Comparison of ENCODE assay signal across 8 mouse cellular contexts in genomic region chr12:69500600-69501345, GRCm38 (mm10).
DNase-seq lines count a peak whose midpoint lies in the region; ATAC-seq lines count a peak whose summit lies in the region.

No protein-coding gene starts in this region.

- no peak overlapping the region for H3K9ac ChIP-seq in embryonic facial prominence, embryonic 11.5 days (replicated peaks; ENCODE audit: low read length)
- H3K9ac ChIP-seq in heart, embryonic 15.5 days = no peak overlapping the region
- H3K9ac ChIP-seq in limb, embryonic 12.5 days (replicated peaks) = no peak overlapping the region

- no peak overlapping the region for H3K4me2 ChIP-seq in embryonic facial prominence, embryonic 11.5 days (ENCODE audit: low read depth, low read length)
- H3K4me2 ChIP-seq in heart, embryonic 15.5 days = no peak overlapping the region
- H3K4me2 ChIP-seq in limb, embryonic 12.5 days = no peak overlapping the region

- no peaks in the 10 kb centered on the region for H3K9me3 ChIP-seq in embryonic facial prominence, embryonic 11.5 days (replicated peaks; ENCODE audit: control insufficient read depth, low read length)
- no peaks in the 10 kb centered on the region for H3K9me3 ChIP-seq in heart, embryonic 15.5 days (replicated peaks)
- H3K9me3 ChIP-seq in limb, embryonic 12.5 days = no peaks in the 10 kb centered on the region

- ATAC-seq in embryonic facial prominence, embryonic 11.5 days (replicated peaks; ENCODE audit: insufficient number of reproducible peaks, low FRiP score, low TSS enrichment, low read depth) = no peak
- no peak; the same call in 1 of the 2 replicates for ATAC-seq in heart, embryonic 15.5 days (replicated peaks; ENCODE audit: insufficient number of reproducible peaks, insufficient read depth, low FRiP score, low read depth)
- ATAC-seq in limb, embryonic 12.5 days (ENCODE audit: insufficient number of reproducible peaks, insufficient read depth, low FRiP score, low TSS enrichment, low read depth) = no peak

- WGBS in embryonic facial prominence, embryonic 11.5 days = 65% methylated on average over 15 of the region's 15 CpGs
- 52% methylated on average over 15 of the region's 15 CpGs for WGBS in heart, embryonic 15.5 days
- 74% methylated on average over 15 of the region's 15 CpGs for WGBS in limb, embryonic 12.5 days

- no peaks in the 10 kb centered on the region for H3K27me3 ChIP-seq in embryonic facial prominence, embryonic 11.5 days (ENCODE audit: control insufficient read depth, insufficient read depth, low read length)
- H3K27me3 ChIP-seq in heart, embryonic 15.5 days = no peaks in the 10 kb centered on the region
- no peaks in the 10 kb centered on the region for H3K27me3 ChIP-seq in limb, embryonic 12.5 days
- no peaks in the 10 kb centered on the region for H3K27me3 ChIP-seq in splenic B cell, adult 2 months (ENCODE audit: control insufficient read depth, insufficient read depth, low read length, poor library complexity, severe bottlenecking)

- H3K27ac ChIP-seq in embryonic facial prominence, embryonic 11.5 days (replicated peaks; ENCODE audit: low read depth, low read length) = 0 out of 2 replicates have a peak overlapping the region, but pooled peaks have one; percentile 20
- peak overlapping the region; percentile 96 for H3K27ac ChIP-seq in heart, embryonic 15.5 days
- peak overlapping the region; percentile 90; the same call in 1 of the 2 replicates for H3K27ac ChIP-seq in limb, embryonic 12.5 days

- DNase-seq in frontal cortex, postnatal 10 days (ENCODE audit: low spot score in 2 of 2) = peak; percentile 18 to 23
- DNase-seq in frontal cortex, postnatal 14 days (ENCODE audit: low spot score in 2 of 2) = no peak
- DNase-seq in 3134 (ENCODE audit: extremely low read depth, insufficient read length, low spot score) = peak; percentile 77
- no peak for DNase-seq in embryonic facial prominence, embryonic 11.5 days (ENCODE audit: low spot score)
- DNase-seq in splenic B cell, adult 2 months (ENCODE audit: low read depth, low spot score) = peak; percentile 63
- no peak for DNase-seq in thymus, postnatal 36 days

- H3K36me3 ChIP-seq in embryonic facial prominence, embryonic 11.5 days (replicated peaks; ENCODE audit: control insufficient read depth, insufficient read depth, low read depth, low read length) = no peaks in the 10 kb centered on the region
- H3K36me3 ChIP-seq in heart, embryonic 15.5 days = no peaks in the 10 kb centered on the region
- H3K36me3 ChIP-seq in limb, embryonic 12.5 days = no peaks in the 10 kb centered on the region
- no peaks in the 10 kb centered on the region for H3K36me3 ChIP-seq in splenic B cell, adult 2 months (ENCODE audit: control insufficient read depth, insufficient read depth, low read length, poor library complexity, severe bottlenecking)

- H3K4me1 ChIP-seq in embryonic facial prominence, embryonic 11.5 days (ENCODE audit: control insufficient read depth, insufficient read depth, low read length) = no peaks in the 10 kb centered on the region; the same call in 1 of the 2 replicates
- H3K4me1 ChIP-seq in heart, embryonic 15.5 days (replicated peaks) = peaks cover 41% of the 10 kb centered on the region
- peaks cover 23% of the 10 kb centered on the region for H3K4me1 ChIP-seq in limb, embryonic 12.5 days (replicated peaks)

- H3K4me3 ChIP-seq in embryonic facial prominence, embryonic 11.5 days (ENCODE audit: low read depth, low read length) = no peak overlapping the region
- H3K4me3 ChIP-seq in heart, embryonic 15.5 days = no peak overlapping the region
- no peak overlapping the region for H3K4me3 ChIP-seq in limb, embryonic 12.5 days (replicated peaks)

Comparison
In these comparisons a context has a peak if more than half of its experiments do, and no peak if none do; other contexts are left out.
1. DNase-seq: peak in frontal cortex, postnatal 10 days (2 of 2), 3134 (single experiment) and splenic B cell, adult 2 months (single experiment); none in frontal cortex, postnatal 14 days (0 of 2), embryonic facial prominence, embryonic 11.5 days (single experiment) and thymus, postnatal 36 days (0 of 2).
2. H3K27ac ChIP-seq: peak in every context shown above with its lines; median percentile 96 in heart, embryonic 15.5 days; 90 in limb, embryonic 12.5 days; 20 in embryonic facial prominence, embryonic 11.5 days.